In genomic region chr6:86479311-86479710, GRCm38 (mm10) we compare ENCODE assay signal across 8 mouse cellular contexts. TPM values are rescaled to one million over a fixed set of nuclear protein-coding genes. Genes with fewer than 3 reads are reported as not detected.
DNase-seq lines count a peak whose midpoint lies in the region; ATAC-seq and TF ChIP-seq lines count a peak whose summit lies in the region.

No protein-coding gene starts in this region.

- no peak overlapping the region for H3K27ac ChIP-seq in midbrain, embryonic 13.5 days
- H3K27ac ChIP-seq in midbrain, embryonic 15.5 days, result no peak overlapping the region
- H3K27ac ChIP-seq in heart, embryonic 15.5 days, result peak overlapping the region; percentile 84
- peak overlapping the region; percentile 49 for H3K27ac ChIP-seq in stomach, postnatal 0 days (replicated peaks)
- H3K27ac ChIP-seq in forebrain, embryonic 11.5 days (ENCODE audit: low read depth, low read length), result no peak overlapping the region

- H3K9ac ChIP-seq in midbrain, embryonic 13.5 days (replicated peaks), result peak overlapping the region; percentile 11; the same call in 1 of the 2 replicates
- no peak overlapping the region for H3K9ac ChIP-seq in midbrain, embryonic 15.5 days
- no peak overlapping the region for H3K9ac ChIP-seq in heart, embryonic 15.5 days
- H3K9ac ChIP-seq in stomach, postnatal 0 days (ENCODE audit: low read length), result no peak overlapping the region
- no peak overlapping the region for H3K9ac ChIP-seq in forebrain, embryonic 11.5 days (ENCODE audit: low read length)

- peaks cover 11% of the 10 kb centered on the region for H3K4me1 ChIP-seq in midbrain, embryonic 13.5 days (replicated peaks)
- peaks cover 6% of the 10 kb centered on the region; the same call in 1 of the 2 replicates for H3K4me1 ChIP-seq in midbrain, embryonic 15.5 days
- H3K4me1 ChIP-seq in heart, embryonic 15.5 days (replicated peaks), result peaks cover 68% of the 10 kb centered on the region
- no peaks in the 10 kb centered on the region for H3K4me1 ChIP-seq in stomach, postnatal 0 days (replicated peaks; ENCODE audit: control insufficient read depth, insufficient read depth)
- peaks cover 2% of the 10 kb centered on the region; the same call in 1 of the 2 replicates for H3K4me1 ChIP-seq in forebrain, embryonic 11.5 days (replicated peaks; ENCODE audit: control insufficient read depth, insufficient read depth, low read length)

- WGBS in midbrain, embryonic 13.5 days, result 76% methylated on average over 3 of the region's 3 CpGs
- WGBS in midbrain, embryonic 15.5 days, result 68% methylated on average over 3 of the region's 3 CpGs
- 61% methylated on average over 3 of the region's 3 CpGs for WGBS in heart, embryonic 15.5 days
- 66% methylated on average over 3 of the region's 3 CpGs for WGBS in stomach, postnatal 0 days
- WGBS in forebrain, embryonic 11.5 days, result 59% methylated on average over 3 of the region's 3 CpGs

- no peak overlapping the region for H3K4me3 ChIP-seq in midbrain, embryonic 13.5 days (replicated peaks)
- H3K4me3 ChIP-seq in midbrain, embryonic 15.5 days, result no peak overlapping the region
- no peak overlapping the region for H3K4me3 ChIP-seq in heart, embryonic 15.5 days
- no peak overlapping the region for H3K4me3 ChIP-seq in stomach, postnatal 0 days (ENCODE audit: low read depth, low read length)
- H3K4me3 ChIP-seq in forebrain, embryonic 11.5 days (ENCODE audit: low read depth, low read length), result no peak overlapping the region

- no peaks in the 10 kb centered on the region for H3K9me3 ChIP-seq in midbrain, embryonic 13.5 days
- H3K9me3 ChIP-seq in midbrain, embryonic 15.5 days, result no peaks in the 10 kb centered on the region
- H3K9me3 ChIP-seq in heart, embryonic 15.5 days (replicated peaks), result no peaks in the 10 kb centered on the region
- no peaks in the 10 kb centered on the region for H3K9me3 ChIP-seq in stomach, postnatal 0 days (ENCODE audit: control insufficient read depth, low read length)
- H3K9me3 ChIP-seq in forebrain, embryonic 11.5 days (ENCODE audit: control insufficient read depth, low read length), result no peaks in the 10 kb centered on the region

- peak; percentile 80 for DNase-seq in kidney, postnatal 14 days
- no peak for DNase-seq in stomach, postnatal 0 days (ENCODE audit: low spot score)
- no peak for DNase-seq in right cerebral cortex, postnatal 10 days (ENCODE audit: low spot score in 2 of 2)
- DNase-seq in spleen, adult 18-20 months, result no peak
- DNase-seq in forebrain, embryonic 11.5 days (ENCODE audit: low spot score), result no peak

- no peaks in the 10 kb centered on the region for H3K36me3 ChIP-seq in midbrain, embryonic 13.5 days
- no peaks in the 10 kb centered on the region for H3K36me3 ChIP-seq in midbrain, embryonic 15.5 days (replicated peaks)
- no peaks in the 10 kb centered on the region for H3K36me3 ChIP-seq in heart, embryonic 15.5 days
- no peaks in the 10 kb centered on the region for H3K36me3 ChIP-seq in stomach, postnatal 0 days (ENCODE audit: control insufficient read depth, insufficient read depth, low read length)
- H3K36me3 ChIP-seq in forebrain, embryonic 11.5 days (ENCODE audit: control insufficient read depth, insufficient read depth, low read length), result no peaks in the 10 kb centered on the region

- TF ChIP-seq CTCF in stomach, postnatal 0 days (IDR thresholded peaks at IDR 0.05; ENCODE audit: low read depth), result no peak

- no peak overlapping the region for H3K4me2 ChIP-seq in midbrain, embryonic 13.5 days (replicated peaks)
- H3K4me2 ChIP-seq in midbrain, embryonic 15.5 days, result no peak overlapping the region
- H3K4me2 ChIP-seq in heart, embryonic 15.5 days, result no peak overlapping the region
- H3K4me2 ChIP-seq in stomach, postnatal 0 days (replicated peaks; ENCODE audit: low read depth), result no peak overlapping the region
- no peak overlapping the region for H3K4me2 ChIP-seq in forebrain, embryonic 11.5 days (ENCODE audit: low read depth, low read length, severe bottlenecking)

- no peak for TF ChIP-seq EP300 in stomach, postnatal 0 days (optimal IDR thresholded peaks at IDR 0.05)

- ATAC-seq in midbrain, embryonic 13.5 days, result no peak
- no peak for ATAC-seq in midbrain, embryonic 15.5 days (replicated peaks)
- peak; percentile 44; the same call in 1 of the 2 replicates for ATAC-seq in heart, embryonic 15.5 days (replicated peaks; ENCODE audit: insufficient number of reproducible peaks, insufficient read depth, low FRiP score, low read depth)
- no peak for ATAC-seq in stomach, postnatal 0 days (ENCODE audit: low FRiP score, low TSS enrichment)
- no peak for ATAC-seq in forebrain, embryonic 11.5 days (replicated peaks; ENCODE audit: low FRiP score)

- H3K27me3 ChIP-seq in midbrain, embryonic 13.5 days, result no peaks in the 10 kb centered on the region
- H3K27me3 ChIP-seq in midbrain, embryonic 15.5 days (replicated peaks), result no peaks in the 10 kb centered on the region
- H3K27me3 ChIP-seq in heart, embryonic 15.5 days, result no peaks in the 10 kb centered on the region
- no peaks in the 10 kb centered on the region for H3K27me3 ChIP-seq in stomach, postnatal 0 days (ENCODE audit: control insufficient read depth, insufficient read depth, low read length)
- no peaks in the 10 kb centered on the region for H3K27me3 ChIP-seq in forebrain, embryonic 11.5 days (ENCODE audit: control insufficient read depth, insufficient read depth, low read length)

RNA-seq across cellular contexts. Expression of gene C87436, which starts 41.1 kb away (rescaled TPM):
- polyA plus RNA-seq in midbrain, embryonic 13.5 days (2015; fragmentation: Nextera tagmentation; extraction: Ambion mirVana), result 27.7 and 28.8 TPM in 2 replicates
- polyA plus RNA-seq in midbrain, embryonic 15.5 days (2015; fragmentation: Nextera tagmentation; extraction: Ambion mirVana), result 25.2 and 25.8 TPM in 2 replicates
- polyA plus RNA-seq in heart, embryonic 15.5 days (2015; fragmentation: Nextera tagmentation; extraction: Ambion mirVana), result 15.1 and 17.3 TPM in 2 replicates
- 15.0 and 16.4 TPM in 2 replicates for polyA plus RNA-seq in stomach, postnatal 0 days (2015; fragmentation: Nextera tagmentation; extraction: Ambion mirVana)
- 28.1 and 28.6 TPM in 2 replicates for polyA plus RNA-seq in forebrain, embryonic 11.5 days (2014; fragmentation: Nextera tagmentation; extraction: Ambion mirVana)

RNA-seq across cellular contexts. Expression of gene Pcbp1, which starts 46.8 kb away (rescaled TPM):
- 246 and 342 TPM in 2 replicates for polyA plus RNA-seq in midbrain, embryonic 13.5 days (2015; fragmentation: Nextera tagmentation; extraction: Ambion mirVana)
- polyA plus RNA-seq in midbrain, embryonic 15.5 days (2015; fragmentation: Nextera tagmentation; extraction: Ambion mirVana), result 339 and 344 TPM in 2 replicates
- polyA plus RNA-seq in heart, embryonic 15.5 days (2015; fragmentation: Nextera tagmentation; extraction: Ambion mirVana), result 313 and 337 TPM in 2 replicates
- 331 and 337 TPM in 2 replicates for polyA plus RNA-seq in stomach, postnatal 0 days (2015; fragmentation: Nextera tagmentation; extraction: Ambion mirVana)
- 573 and 583 TPM in 2 replicates for polyA plus RNA-seq in forebrain, embryonic 11.5 days (2014; fragmentation: Nextera tagmentation; extraction: Ambion mirVana)

RNA-seq across cellular contexts. Expression of gene Gm44790, which starts 52.9 kb away (rescaled TPM):
- not detected in 2 replicates for polyA plus RNA-seq in midbrain, embryonic 13.5 days (2015; fragmentation: Nextera tagmentation; extraction: Ambion mirVana)
- polyA plus RNA-seq in midbrain, embryonic 15.5 days (2015; fragmentation: Nextera tagmentation; extraction: Ambion mirVana), result not detected in 2 replicates
- polyA plus RNA-seq in heart, embryonic 15.5 days (2015; fragmentation: Nextera tagmentation; extraction: Ambion mirVana), result 1.1 TPM in 1 of 2 replicates, not detected in the other
- polyA plus RNA-seq in stomach, postnatal 0 days (2015; fragmentation: Nextera tagmentation; extraction: Ambion mirVana), result not detected in 2 replicates
- polyA plus RNA-seq in forebrain, embryonic 11.5 days (2014; fragmentation: Nextera tagmentation; extraction: Ambion mirVana), result 0.37 TPM in 1 of 2 replicates, not detected in the other

Comparison
In these comparisons a context has a peak if more than half of its experiments do, and no peak if none do; other contexts are left out.
1. H3K27ac ChIP-seq: peak in heart, embryonic 15.5 days (single experiment) and stomach, postnatal 0 days (single experiment); none in midbrain, embryonic 13.5 days (single experiment), midbrain, embryonic 15.5 days (single experiment) and forebrain, embryonic 11.5 days (single experiment).